Mouse (Mus musculus) cortical plate, adult 2 months (tissue): ENCODE data around the gene Maml3.

ENCODE experiments used
- CTCF ChIP-seq: fragments of 200-500 bp; IDR thresholded peaks from 2 replicates; pipeline ENCODE4 v1.5.1; 2011; ENCODE audit warnings: mild to moderate bottlenecking, control low read depth, low read length; ENCODE audit not compliant: insufficient read depth; ENCODE audit errors: extremely low read depth
- POLR2A ChIP-seq: fragments of 200-500 bp; IDR thresholded peaks from 2 replicates; pipeline ENCODE4 v1.6.1; 2011; ENCODE audit warnings: mild to moderate bottlenecking, low read length, control low read depth; ENCODE audit not compliant: insufficient read depth; ENCODE audit errors: extremely low read depth

DNA sequence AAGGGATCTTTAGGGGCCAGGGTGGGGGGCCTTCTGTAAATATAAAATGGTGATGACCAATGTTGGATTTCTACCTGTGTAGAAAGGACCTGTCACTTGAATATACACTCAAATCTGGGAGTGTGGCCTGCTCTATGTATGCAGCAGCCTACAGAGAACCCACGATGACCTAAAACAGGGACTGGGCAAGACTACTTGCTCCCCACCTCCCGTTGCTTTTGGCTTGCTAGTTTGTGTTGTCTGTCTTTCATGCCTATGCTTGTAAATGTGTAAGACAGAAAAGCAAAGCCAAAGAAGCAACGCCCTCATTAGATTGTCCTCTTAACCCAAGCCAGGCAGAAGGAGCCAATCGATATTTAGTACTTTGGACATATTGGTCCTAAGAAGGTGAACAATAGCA lies 4.6 kb downstream of the Maml3 start:
- no peak for TF ChIP-seq CTCF
- TF ChIP-seq POLR2A = no peak
